Mouse (Mus musculus): ENCODE measurements at regions not wholly inside any gene's neighbourhood (a gene's known extent, or its start where the extent isn't known, plus 50 kb on each side); places are given as distances from the start of the nearest gene placed in this dataset.
A peak's percentile ranks its signal among the peaks of the same experiment; 100 is the strongest.

- WGBS: 35% methylated on average over 12 of the region's 12 CpGs
- H3K9ac ChIP-seq (replicated peaks; ENCODE audit: low read depth, low read length): no peak overlapping the region
- H3K4me3 ChIP-seq (replicated peaks; ENCODE audit: low read length): no peak overlapping the region
- H3K4me1 ChIP-seq (replicated peaks; ENCODE audit: control insufficient read depth, insufficient read depth, low read length): no peaks in the 10 kb centered on the region
- no peaks in the 10 kb centered on the region for H3K27me3 ChIP-seq (replicated peaks; ENCODE audit: control insufficient read depth, insufficient read depth, low read length)
- no peak overlapping the region for H3K4me2 ChIP-seq (ENCODE audit: low read length)
- ATAC-seq: no peak
- no peak overlapping the region for H3K27ac ChIP-seq (ENCODE audit: low read length)
- no peaks in the 10 kb centered on the region for H3K36me3 ChIP-seq (ENCODE audit: control insufficient read depth, insufficient read depth)
- no peaks in the 10 kb centered on the region for H3K9me3 ChIP-seq (ENCODE audit: control insufficient read depth, low read length)
These were observed 196.5 kb upstream of the Ajap1 start for GRCm38 (mm10) chr4:153679151-153679550.

DNA sequence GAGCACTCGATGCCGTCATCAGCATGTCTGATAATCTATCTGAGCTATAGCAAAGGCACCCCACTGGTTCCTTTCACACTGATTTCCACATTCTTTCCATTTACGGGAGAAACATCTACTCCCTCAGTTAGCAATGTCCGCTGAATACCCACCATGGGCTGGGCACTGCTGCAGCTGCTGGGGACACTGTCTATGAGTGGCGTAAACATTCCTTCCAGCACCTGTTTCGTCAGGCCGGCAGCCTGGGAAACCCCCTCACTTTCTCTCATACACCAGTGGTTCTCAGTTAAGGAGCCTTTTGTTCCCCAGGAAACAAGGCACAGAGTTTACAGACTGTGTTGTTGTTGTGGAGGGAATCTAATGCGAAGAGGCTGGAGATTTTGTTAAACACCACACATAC, 205.8 kb upstream of the Ajap1 start:
- Histone ChIP-seq H3K27ac (ENCODE audit: low read length) (no peak overlapping the region), H3K9ac (replicated peaks; ENCODE audit: low read depth, low read length) (no peak overlapping the region), H3K9me3 (ENCODE audit: control insufficient read depth, low read length) (no peaks in the 10 kb centered on the region), H3K27me3 (replicated peaks; ENCODE audit: control insufficient read depth, insufficient read depth, low read length) (no peaks in the 10 kb centered on the region), H3K36me3 (ENCODE audit: control insufficient read depth, insufficient read depth) (no peaks in the 10 kb centered on the region), H3K4me3 (replicated peaks; ENCODE audit: low read length) (no peak overlapping the region), H3K4me2 (ENCODE audit: low read length) (no peak overlapping the region), H3K4me1 (replicated peaks; ENCODE audit: control insufficient read depth, insufficient read depth, low read length) (0 out of 2 replicates have a peak, but pooled peaks cover 4% of the 10 kb centered on the region)
- WGBS: 41% methylated on average over 8 of the region's 8 CpGs
- no peak for ATAC-seq

DNA sequence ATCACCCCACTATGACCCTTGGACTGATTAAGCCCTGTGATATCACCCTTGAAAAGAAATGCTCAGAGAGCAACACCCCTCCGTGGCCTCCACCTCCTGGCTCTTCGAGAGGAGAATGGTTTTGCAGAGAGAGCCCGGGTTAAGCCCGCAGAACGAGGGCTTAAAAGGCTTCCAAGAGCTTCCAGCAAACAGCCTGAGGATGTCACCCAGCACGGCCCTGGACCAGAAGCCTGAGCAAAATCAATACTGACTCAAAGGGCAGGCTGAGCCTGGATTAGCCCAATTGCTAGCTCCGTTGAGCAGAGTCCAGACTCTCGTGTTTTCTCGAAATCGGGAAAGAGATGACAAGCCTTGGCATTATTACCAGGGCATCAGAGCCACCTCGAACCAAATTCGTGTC, 211.3 kb upstream of the Ajap1 start:
- no peaks in the 10 kb centered on the region for H3K36me3 ChIP-seq (ENCODE audit: control insufficient read depth, insufficient read depth)
- no peak overlapping the region for H3K27ac ChIP-seq (ENCODE audit: low read length)
- no peak for ATAC-seq
- H3K27me3 ChIP-seq (replicated peaks; ENCODE audit: control insufficient read depth, insufficient read depth, low read length): no peaks in the 10 kb centered on the region
- no peak overlapping the region for H3K4me3 ChIP-seq (replicated peaks; ENCODE audit: low read length)
- no peaks in the 10 kb centered on the region for H3K9me3 ChIP-seq (ENCODE audit: control insufficient read depth, low read length)
- peaks cover 11% of the 10 kb centered on the region for H3K4me1 ChIP-seq (replicated peaks; ENCODE audit: control insufficient read depth, insufficient read depth, low read length)
- 61% methylated on average over 12 of the region's 12 CpGs for WGBS
- no peak overlapping the region for H3K4me2 ChIP-seq (ENCODE audit: low read length)
- H3K9ac ChIP-seq (replicated peaks; ENCODE audit: low read depth, low read length): no peak overlapping the region

DNA sequence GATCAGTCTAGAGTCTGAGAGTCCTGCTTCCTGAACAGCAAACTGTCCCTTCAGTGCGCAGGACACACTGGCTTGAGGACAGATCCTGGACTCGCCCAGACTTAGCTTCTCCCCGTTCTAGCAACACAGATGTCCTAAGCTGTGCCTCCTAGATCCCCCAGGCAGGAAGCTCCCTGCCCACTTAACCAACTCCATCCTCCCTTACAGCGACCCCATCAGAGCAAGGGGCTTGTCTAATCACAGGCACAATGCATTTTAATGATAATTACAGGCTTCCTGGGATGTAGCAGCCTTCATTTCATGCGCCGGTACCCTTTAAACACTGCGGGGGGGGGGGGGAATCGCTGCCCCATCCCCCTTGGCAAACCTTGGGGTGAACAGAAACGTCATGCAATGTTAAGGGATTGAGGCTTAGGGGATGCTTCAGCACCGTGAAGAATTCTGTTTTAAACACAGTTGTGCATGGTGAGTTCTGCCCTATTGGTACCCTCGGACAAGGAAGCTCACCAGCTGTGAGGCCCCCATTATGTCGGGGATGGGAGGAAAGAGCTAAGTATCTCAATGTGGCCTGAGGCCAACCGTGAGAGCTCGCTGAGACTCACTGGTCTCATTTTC, 213.9 kb upstream of the Ajap1 start:
- no peak overlapping the region for H3K4me2 ChIP-seq (ENCODE audit: low read length)
- WGBS: 6% methylated on average over 14 of the region's 14 CpGs
- H3K4me1 ChIP-seq (replicated peaks; ENCODE audit: control insufficient read depth, insufficient read depth, low read length): peaks cover 11% of the 10 kb centered on the region
- H3K4me3 ChIP-seq (replicated peaks; ENCODE audit: low read length): no peak overlapping the region
- H3K27ac ChIP-seq (ENCODE audit: low read length): no peak overlapping the region
- ATAC-seq: peak; percentile 70
- no peak overlapping the region for H3K9ac ChIP-seq (replicated peaks; ENCODE audit: low read depth, low read length)
- no peaks in the 10 kb centered on the region for H3K9me3 ChIP-seq (ENCODE audit: control insufficient read depth, low read length)
- H3K27me3 ChIP-seq (replicated peaks; ENCODE audit: control insufficient read depth, insufficient read depth, low read length): no peaks in the 10 kb centered on the region
- no peaks in the 10 kb centered on the region for H3K36me3 ChIP-seq (ENCODE audit: control insufficient read depth, insufficient read depth)

DNA sequence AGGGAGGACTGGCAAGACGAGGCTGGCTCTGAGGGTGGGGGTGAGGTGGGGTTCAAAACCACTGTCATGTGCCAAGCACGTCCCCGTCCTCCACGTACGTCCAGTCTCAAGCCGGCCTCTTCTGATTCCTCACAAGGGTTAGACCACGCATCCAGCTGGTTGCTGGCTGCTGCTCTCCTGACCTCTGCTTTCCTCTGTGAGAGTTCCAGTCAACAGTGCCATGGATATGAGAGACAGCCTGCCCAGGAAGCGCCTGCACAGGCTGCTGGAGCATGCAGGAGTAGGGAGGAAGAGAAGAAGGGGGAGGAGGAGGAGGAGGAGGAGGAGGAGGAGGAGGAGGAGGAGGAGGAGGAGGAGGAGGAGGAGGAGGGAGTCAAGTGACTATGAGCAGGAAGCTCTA, 224.6 kb upstream of the Ajap1 start:
- no peak overlapping the region for H3K9ac ChIP-seq (replicated peaks; ENCODE audit: low read depth, low read length)
- no peak overlapping the region for H3K4me2 ChIP-seq (ENCODE audit: low read length)
- H3K9me3 ChIP-seq (ENCODE audit: control insufficient read depth, low read length): no peaks in the 10 kb centered on the region
- no peak overlapping the region for H3K27ac ChIP-seq (ENCODE audit: low read length)
- H3K27me3 ChIP-seq (replicated peaks; ENCODE audit: control insufficient read depth, insufficient read depth, low read length): no peaks in the 10 kb centered on the region
- no peaks in the 10 kb centered on the region for H3K36me3 ChIP-seq (ENCODE audit: control insufficient read depth, insufficient read depth)
- 84% methylated on average over 7 of the region's 8 CpGs for WGBS
- ATAC-seq: no peak
- H3K4me3 ChIP-seq (replicated peaks; ENCODE audit: low read length): no peak overlapping the region
- no peaks in the 10 kb centered on the region for H3K4me1 ChIP-seq (replicated peaks; ENCODE audit: control insufficient read depth, insufficient read depth, low read length)

DNA sequence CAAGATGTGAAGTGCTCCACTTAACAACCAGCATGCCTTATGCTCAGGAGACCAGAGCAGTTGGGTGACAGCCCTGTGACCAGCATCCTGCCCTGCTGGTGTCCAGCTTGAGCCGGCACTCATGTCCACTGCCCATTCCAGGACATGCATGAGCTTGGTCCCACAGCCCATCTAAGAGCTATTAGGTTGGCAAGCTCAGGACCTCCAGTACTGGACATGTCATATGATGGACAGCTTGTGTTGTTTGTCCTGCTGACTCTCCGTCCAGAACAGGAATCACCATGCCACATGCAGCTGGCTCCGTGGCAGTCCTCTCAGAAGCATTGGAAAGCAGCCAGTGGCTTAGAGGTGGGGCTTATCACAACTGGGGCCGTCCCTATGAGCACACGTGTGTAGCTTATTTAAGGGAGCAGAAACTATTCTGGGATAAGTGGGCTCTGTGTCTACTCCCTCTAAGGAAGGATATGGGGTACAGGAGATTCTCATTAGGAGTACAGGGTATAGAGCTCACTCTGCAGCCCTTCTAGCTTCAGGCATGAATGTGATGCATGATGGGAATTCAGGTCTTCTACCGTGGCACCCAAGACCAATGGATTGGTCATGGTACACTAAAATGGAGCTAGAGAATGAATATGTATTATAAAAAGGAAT, 232.5 kb upstream of the Ajap1 start:
- 43% methylated on average over 6 of the region's 6 CpGs for WGBS
- Histone ChIP-seq H3K4me1 (replicated peaks; ENCODE audit: control insufficient read depth, insufficient read depth, low read length) (0 out of 2 replicates have a peak, but pooled peaks cover 3% of the 10 kb centered on the region), H3K9ac (replicated peaks; ENCODE audit: low read depth, low read length) (no peak overlapping the region), H3K27ac (ENCODE audit: low read length) (no peak overlapping the region), H3K27me3 (replicated peaks; ENCODE audit: control insufficient read depth, insufficient read depth, low read length) (no peaks in the 10 kb centered on the region), H3K4me2 (ENCODE audit: low read length) (no peak overlapping the region), H3K36me3 (ENCODE audit: control insufficient read depth, insufficient read depth) (no peaks in the 10 kb centered on the region), H3K4me3 (replicated peaks; ENCODE audit: low read length) (no peak overlapping the region), H3K9me3 (ENCODE audit: control insufficient read depth, low read length) (no peaks in the 10 kb centered on the region)
- 0 out of 2 replicates have a peak, but pooled peaks have one; percentile 15 for ATAC-seq

GRCm38 (mm10) chr4:153717273-153717672, 234.7 kb upstream of the Ajap1 start:
- H3K9ac ChIP-seq (replicated peaks; ENCODE audit: low read depth, low read length): no peak overlapping the region
- H3K27ac ChIP-seq (ENCODE audit: low read length): no peak overlapping the region
- no peak overlapping the region for H3K4me2 ChIP-seq (ENCODE audit: low read length)
- no peak for ATAC-seq
- no peaks in the 10 kb centered on the region for H3K36me3 ChIP-seq (ENCODE audit: control insufficient read depth, insufficient read depth)
- H3K27me3 ChIP-seq (replicated peaks; ENCODE audit: control insufficient read depth, insufficient read depth, low read length): no peaks in the 10 kb centered on the region
- 40% methylated on average over 12 of the region's 12 CpGs for WGBS
- no peak overlapping the region for H3K4me3 ChIP-seq (replicated peaks; ENCODE audit: low read length)
- 0 out of 2 replicates have a peak, but pooled peaks cover 3% of the 10 kb centered on the region for H3K4me1 ChIP-seq (replicated peaks; ENCODE audit: control insufficient read depth, insufficient read depth, low read length)
- no peaks in the 10 kb centered on the region for H3K9me3 ChIP-seq (ENCODE audit: control insufficient read depth, low read length)

GRCm38 (mm10) chr4:153724045-153724444, 233.0 kb upstream of the A430005L14Rik start:
- no peak for ATAC-seq
- Histone ChIP-seq H3K4me2 (ENCODE audit: low read length) (no peak overlapping the region), H3K4me3 (replicated peaks; ENCODE audit: low read length) (no peak overlapping the region), H3K36me3 (ENCODE audit: control insufficient read depth, insufficient read depth) (no peaks in the 10 kb centered on the region), H3K27me3 (replicated peaks; ENCODE audit: control insufficient read depth, insufficient read depth, low read length) (0 out of 2 replicates have a peak, but pooled peaks cover 2% of the 10 kb centered on the region), H3K27ac (ENCODE audit: low read length) (no peak overlapping the region), H3K9ac (replicated peaks; ENCODE audit: low read depth, low read length) (no peak overlapping the region), H3K4me1 (replicated peaks; ENCODE audit: control insufficient read depth, insufficient read depth, low read length) (0 out of 2 replicates have a peak, but pooled peaks cover 2% of the 10 kb centered on the region), H3K9me3 (ENCODE audit: control insufficient read depth, low read length) (no peaks in the 10 kb centered on the region)
- WGBS: 90% methylated on average over 14 of the region's 14 CpGs

GRCm38 (mm10) chr4:153727273-153727672, 229.8 kb upstream of the A430005L14Rik start:
- no peak for ATAC-seq
- no peak overlapping the region for H3K9ac ChIP-seq (replicated peaks; ENCODE audit: low read depth, low read length)
- no peaks in the 10 kb centered on the region for H3K9me3 ChIP-seq (ENCODE audit: control insufficient read depth, low read length)
- no peak overlapping the region for H3K4me2 ChIP-seq (ENCODE audit: low read length)
- 0 out of 2 replicates have a peak, but pooled peaks cover 5% of the 10 kb centered on the region for H3K27me3 ChIP-seq (replicated peaks; ENCODE audit: control insufficient read depth, insufficient read depth, low read length)
- 16% methylated on average over 10 of the region's 10 CpGs for WGBS
- H3K4me1 ChIP-seq (replicated peaks; ENCODE audit: control insufficient read depth, insufficient read depth, low read length): 0 out of 2 replicates have a peak, but pooled peaks cover 2% of the 10 kb centered on the region
- H3K27ac ChIP-seq (ENCODE audit: low read length): no peak overlapping the region
- no peak overlapping the region for H3K4me3 ChIP-seq (replicated peaks; ENCODE audit: low read length)
- H3K36me3 ChIP-seq (ENCODE audit: control insufficient read depth, insufficient read depth): no peaks in the 10 kb centered on the region

All from forebrain, embryonic 16.5 days (tissue).